Mouse (Mus musculus) bone marrow, adult 2 months (tissue): ENCODE results near the gene Gm2115.

Source experiments
- CTCF ChIP-seq: fragments of 200-500 bp; IDR thresholded peaks from 2 replicates; pipeline ENCODE4 v1.5.1; 2011; ENCODE audit warnings: low read length, control low read depth; ENCODE audit not compliant: control insufficient read depth, insufficient read depth
- POLR2A ChIP-seq: fragments of 200-500 bp; IDR thresholded peaks from 2 replicates; pipeline ENCODE4 v1.6.1; 2011; ENCODE audit warnings: low read depth, mild to moderate bottlenecking, control low read depth, low read length, borderline replicate concordance; ENCODE audit not compliant: control insufficient read depth

DNA sequence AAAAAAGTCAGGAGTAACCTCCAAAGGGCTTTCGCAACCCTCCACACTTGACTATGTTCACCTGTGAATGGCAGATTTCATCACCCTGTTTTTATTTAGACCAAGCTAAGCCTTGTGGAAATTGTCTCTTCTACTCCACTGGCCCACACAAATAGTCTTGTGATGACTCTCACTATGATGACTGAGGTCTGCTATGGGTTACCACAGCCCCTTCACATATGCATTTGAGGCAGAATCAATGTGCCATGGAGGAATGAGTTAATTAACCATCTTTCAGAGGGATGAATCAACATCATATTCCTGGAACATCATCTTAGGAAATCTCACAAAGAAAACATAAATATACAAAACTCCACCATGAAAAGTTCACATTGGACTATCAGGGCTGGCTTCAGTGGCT lies 25.6 kb upstream of the Gm2115 start:
- TF ChIP-seq POLR2A: no peak
- no peak for TF ChIP-seq CTCF
